Mouse (Mus musculus) brain, embryonic 14.5 days (tissue): ENCODE data around the gene Epha1.

Experiments
- CTCF ChIP-seq: fragments of 200-500 bp; IDR thresholded peaks from 2 replicates; pipeline ENCODE4 v1.5.1; 2012; ENCODE audit warnings: inconsistent platforms, mild to moderate bottlenecking, moderate library complexity, borderline replicate concordance; ENCODE audit not compliant: insufficient read depth, insufficient read length; ENCODE audit errors: extremely low read depth
- POLR2A ChIP-seq: fragments of 200-500 bp; IDR thresholded peaks from 2 replicates; pipeline ENCODE4 v1.6.1; 2012; ENCODE audit warnings: mild to moderate bottlenecking, inconsistent platforms, borderline replicate concordance; ENCODE audit not compliant: poor library complexity, insufficient read depth, insufficient read length, severe bottlenecking; ENCODE audit errors: extremely low read depth

DNA sequence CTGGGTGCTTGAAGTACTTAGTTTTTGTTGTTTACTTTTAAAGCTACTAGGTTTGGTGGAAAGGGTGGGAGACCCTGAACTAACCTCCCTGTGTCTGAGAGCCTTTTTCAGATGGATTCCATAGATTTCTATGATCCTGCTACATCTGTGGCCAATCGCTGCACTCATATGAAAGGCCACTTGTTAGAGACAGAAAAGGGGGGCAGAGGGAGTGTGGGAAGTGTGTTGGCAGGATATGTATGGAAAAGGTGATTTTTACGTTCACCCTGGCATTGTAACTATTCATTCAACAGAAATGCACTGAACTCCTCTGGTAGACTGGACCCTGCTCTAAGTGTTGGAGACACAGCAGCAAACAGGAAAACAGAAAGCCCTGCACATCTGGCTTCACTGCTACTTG lies 8.2 kb upstream of the Epha1 start:
- TF ChIP-seq POLR2A = no peak
- no peak for TF ChIP-seq CTCF
